Mouse (Mus musculus) left cerebral cortex, adult 18-20 months (tissue): ENCODE measurements at regions not wholly inside any gene's neighbourhood (a gene's known extent, or its start where the extent isn't known, plus 50 kb on each side); places are given as distances from the start of the nearest gene placed in this dataset.

Experiments
- DNase-seq, 2 experiments: peaks; one replicate each; pipeline ENCODE4 v3.0.0; 2021 to 2022; ENCODE audit warnings: low spot score in 2 of 2, mixed read lengths in 1 of 2

DNA sequence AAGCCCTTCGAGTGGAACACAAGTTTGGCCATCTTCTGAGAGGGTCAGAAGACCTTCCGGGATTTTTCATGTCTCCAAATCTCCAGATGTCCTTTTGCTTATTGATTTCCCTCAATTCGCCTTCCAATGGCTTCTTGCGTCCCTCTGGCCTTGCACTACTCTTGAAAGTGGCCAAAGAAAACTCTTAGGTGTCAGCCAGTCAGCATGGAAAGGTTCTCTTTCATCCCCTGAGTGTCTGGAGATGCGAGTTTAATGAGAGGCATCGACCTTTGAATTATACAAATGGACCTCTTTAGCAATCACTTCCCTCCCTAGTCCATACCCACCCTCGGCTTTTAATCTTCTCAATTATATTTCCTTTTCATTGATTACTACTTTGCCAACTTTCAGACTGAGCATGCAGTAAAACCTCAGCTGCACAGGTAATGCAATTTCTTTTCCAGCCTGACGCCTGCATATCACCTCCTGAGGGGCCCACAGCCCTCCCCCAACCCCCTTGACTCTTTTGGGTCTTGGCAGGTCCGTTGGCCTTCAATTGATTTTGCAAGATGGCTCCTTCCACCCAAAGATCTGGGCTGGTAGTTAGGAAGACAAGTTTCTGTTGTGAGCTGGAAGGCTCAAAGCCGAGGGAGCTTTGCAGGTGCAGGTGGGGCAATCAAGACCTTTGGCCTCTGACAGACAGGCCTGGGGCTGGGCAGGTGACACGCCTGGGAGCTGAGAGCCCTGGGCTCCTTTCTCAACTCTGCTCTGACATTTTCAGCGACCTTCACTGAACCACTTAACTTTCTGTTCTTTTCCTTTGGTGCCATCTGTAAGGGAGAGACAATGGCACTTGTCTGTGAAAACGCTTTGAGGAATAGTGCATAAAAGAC, 461.8 kb downstream of the Ccdc171 start:
- DNase-seq = no peak

- DNase-seq = no peak
Observed at GRCm38 (mm10) chr4:83987846-83988245, 462.5 kb downstream of the Ccdc171 start.

- no peak for DNase-seq
Observed at GRCm38 (mm10) chr4:83988314-83988713, 463.0 kb downstream of the Ccdc171 start.

- DNase-seq = no peak
Observed at GRCm38 (mm10) chr4:83990126-83990989, 465.0 kb downstream of the Ccdc171 start.

GRCm38 (mm10) chr4:83991195-83991594, 465.9 kb downstream of the Ccdc171 start:
- DNase-seq = no peak

GRCm38 (mm10) chr4:83997079-83997478, 471.7 kb downstream of the Ccdc171 start:
- no peak for DNase-seq

GRCm38 (mm10) chr4:84001645-84002044, 476.3 kb downstream of the Ccdc171 start:
- no peak for DNase-seq

GRCm38 (mm10) chr4:84004055-84004778, 478.9 kb downstream of the Ccdc171 start:
- DNase-seq = no peak

DNA sequence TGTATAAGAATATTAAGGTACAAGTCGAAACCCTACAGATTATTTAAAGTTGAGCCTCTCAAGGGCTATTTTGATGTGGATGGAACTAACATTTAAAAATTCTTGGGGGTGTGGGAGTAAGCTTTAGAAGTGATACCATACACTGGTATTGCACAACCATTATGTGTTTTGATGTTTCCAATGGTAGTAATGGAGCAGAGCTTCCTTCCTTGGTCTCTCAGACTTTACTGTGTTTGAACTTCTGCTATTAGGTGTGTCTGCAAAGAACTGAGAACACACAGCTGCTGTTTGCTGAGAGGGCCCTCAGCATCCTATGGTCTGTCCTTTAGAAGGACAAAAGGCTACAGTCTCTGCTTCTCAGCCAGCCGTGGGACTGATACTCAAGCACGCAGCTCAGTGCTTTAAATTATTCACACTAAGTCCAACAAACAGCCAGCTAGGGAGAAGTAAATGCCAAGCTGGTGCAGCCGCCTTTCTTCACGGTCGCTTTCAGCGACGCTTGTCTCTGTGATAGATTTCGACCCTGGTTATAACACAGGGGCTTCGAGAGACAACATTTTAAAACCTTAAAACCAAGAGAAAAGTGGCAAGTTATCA, 479.5 kb downstream of the Ccdc171 start:
- DNase-seq = no peak

- DNase-seq = no peak
Observed at GRCm38 (mm10) chr4:84011941-84012340, 486.6 kb downstream of the Ccdc171 start.

- no peak for DNase-seq
Observed at GRCm38 (mm10) chr4:84015139-84015538, 489.8 kb downstream of the Ccdc171 start.

DNA sequence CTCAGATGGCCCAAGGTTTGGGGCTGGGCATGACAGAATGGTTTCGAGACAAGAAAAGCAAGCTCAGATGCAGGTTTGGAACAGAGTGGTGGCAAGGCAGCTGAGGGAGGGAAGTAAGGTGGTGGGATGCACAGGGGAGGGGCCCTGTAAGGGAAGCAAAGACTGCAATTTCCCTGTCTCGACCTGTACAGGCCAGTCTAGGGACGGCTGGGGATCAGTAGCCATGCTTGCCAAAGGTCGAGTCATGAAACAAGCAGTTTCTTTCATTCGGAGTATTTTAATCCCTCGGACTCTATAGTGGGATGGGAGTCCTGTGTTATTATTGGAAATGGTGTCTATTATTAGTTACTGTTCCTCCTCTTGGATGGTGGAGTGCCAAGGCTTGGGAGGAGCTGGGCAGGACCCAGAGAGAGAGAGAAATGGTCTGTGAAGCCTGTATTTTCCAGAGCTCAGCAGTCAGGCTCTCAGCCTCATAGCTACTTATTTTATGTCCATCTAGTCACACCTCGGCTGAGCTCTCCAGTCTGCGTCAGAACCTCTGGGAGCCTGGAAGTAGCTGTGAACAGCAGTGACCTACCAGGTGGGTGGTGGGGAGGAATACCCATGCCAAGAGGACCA, 490.3 kb downstream of the Ccdc171 start:
- DNase-seq = no peak

GRCm38 (mm10) chr4:84018135-84018534, 492.8 kb downstream of the Ccdc171 start:
- DNase-seq = no peak

DNA sequence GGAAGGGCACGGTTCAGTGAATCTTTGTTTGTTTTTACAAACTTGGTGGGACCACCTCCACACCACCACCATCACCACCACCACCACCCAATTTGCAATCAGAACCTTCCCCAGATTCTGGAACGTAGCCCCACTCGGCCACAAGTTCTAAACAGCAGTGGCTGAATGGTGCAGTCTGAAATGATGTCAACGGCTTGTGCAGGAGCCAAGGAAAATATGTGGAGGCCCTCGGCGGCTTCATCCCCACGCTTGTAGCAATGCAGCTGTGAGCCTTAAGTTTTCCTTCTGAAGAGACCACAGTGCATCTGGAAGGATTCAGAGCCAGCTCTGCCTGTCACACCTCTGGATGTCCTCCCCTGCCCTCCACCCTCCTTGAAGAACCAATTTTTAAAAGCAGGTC, 493.4 kb downstream of the Ccdc171 start:
- no peak for DNase-seq

GRCm38 (mm10) chr4:84019500-84020255, 494.3 kb downstream of the Ccdc171 start:
- no peak for DNase-seq

- DNase-seq = no peak
Observed at GRCm38 (mm10) chr4:84020692-84021091, 495.3 kb downstream of the Ccdc171 start.

DNA sequence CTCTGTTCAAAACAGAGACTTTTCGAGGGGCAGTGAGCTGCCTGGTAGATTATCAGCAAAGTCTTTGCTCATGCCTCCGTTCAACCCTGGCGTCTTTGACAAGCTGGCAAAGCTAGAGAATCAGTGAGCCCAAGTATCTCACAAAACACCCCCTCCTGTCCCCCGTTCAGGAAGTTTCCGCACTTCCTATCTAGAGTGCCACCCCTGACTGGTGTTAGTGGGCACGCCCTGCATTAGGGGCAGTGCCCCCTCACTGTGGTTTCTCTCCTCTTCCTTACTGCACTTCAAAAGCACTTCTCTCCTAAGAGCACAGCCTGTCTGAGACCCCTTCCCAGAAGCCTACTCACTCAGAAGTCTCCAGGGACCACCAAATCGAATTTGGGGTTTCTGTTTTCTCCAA, 497.0 kb downstream of the Ccdc171 start:
- DNase-seq = no peak

DNA sequence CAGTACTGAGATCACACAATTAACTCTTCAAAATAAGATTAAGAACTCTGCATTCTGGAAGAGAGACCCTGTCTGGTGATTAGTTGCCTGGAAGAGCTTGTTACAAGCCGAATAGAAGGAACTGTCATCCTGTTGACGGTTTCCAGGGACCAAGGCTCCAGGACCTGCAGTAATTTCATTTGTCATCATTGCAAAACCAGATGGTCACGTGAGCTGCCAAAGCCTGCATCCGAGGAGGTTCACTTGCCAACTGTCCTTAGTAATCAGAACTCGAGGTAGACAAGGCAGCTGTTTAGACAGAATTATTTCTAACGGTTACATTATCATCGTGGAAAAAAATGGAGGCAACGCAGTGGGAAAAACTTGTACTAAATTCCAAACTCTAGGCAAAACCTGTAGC, 500.8 kb downstream of the Ccdc171 start:
- no peak for DNase-seq

GRCm38 (mm10) chr4:84028120-84028519, 502.8 kb downstream of the Ccdc171 start:
- no peak for DNase-seq

- DNase-seq = no peak
Observed at GRCm38 (mm10) chr4:84030916-84031315, 505.6 kb downstream of the Ccdc171 start.
